Mouse (Mus musculus) megakaryocyte, embryonic 14.5 days (primary cell): Measurements from ENCODE around the gene Vps53.

Source experiments
- FLI1 ChIP-seq: IDR thresholded peaks from 2 replicates; pipeline ENCODE4 v1.6.1; 2012; ENCODE audit warnings: low read length, inconsistent platforms, mixed read lengths
- GATA1 ChIP-seq: IDR thresholded peaks from 3 replicates; pipeline ENCODE4 v1.6.1; 2012; ENCODE audit warnings: mixed read lengths, low read length, inconsistent platforms, borderline replicate concordance

- TF ChIP-seq GATA1: no peak
- TF ChIP-seq FLI1: no peak
These were observed 159.6 kb downstream of the Vps53 start for GRCm38 (mm10) chr11:76019879-76020278.
